Mouse (Mus musculus) small intestine, adult 2 months (tissue): Measurements from ENCODE around the gene Tax1bp1. TPM values are rescaled to one million over a fixed set of nuclear protein-coding genes. Genes with fewer than 3 reads are reported as not detected.
"Not testable (repeated sequence)": the region's sequence is repeated elsewhere in the genome, so short reads cannot be mapped to it uniquely, and the experiment has no call there.

Experiments
- H3K27ac ChIP-seq: fragments of 200-500 bp; 2 replicates; pipeline ENCODE4 v1.5.1; 2012; ENCODE audit warnings: low read depth, low read length, control low read depth, inconsistent platforms; ENCODE audit not compliant: insufficient read depth
- H3K27me3 ChIP-seq: fragments of 200-500 bp; 2 replicates; pipeline ENCODE4 v1.6.1; 2012; ENCODE audit warnings: mild to moderate bottlenecking, moderate library complexity, low read length, inconsistent platforms; ENCODE audit not compliant: control insufficient read depth, insufficient read depth
- H3K36me3 ChIP-seq: fragments of 200-500 bp; 2 replicates; pipeline ENCODE4 v1.6.1; 2012; ENCODE audit warnings: mild to moderate bottlenecking, low read length, control low read depth, inconsistent platforms; ENCODE audit not compliant: control insufficient read depth, insufficient read depth
- H3K4me1 ChIP-seq: fragments of 200-500 bp; 2 replicates; pipeline ENCODE4 v1.6.1; 2012; ENCODE audit warnings: low read length, inconsistent platforms, mixed read lengths; ENCODE audit not compliant: control insufficient read depth, insufficient read depth, insufficient read length
- H3K4me3 ChIP-seq: fragments of 200-500 bp; 2 replicates; pipeline ENCODE4 v1.5.1; 2012; ENCODE audit warnings: low read depth, mild to moderate bottlenecking, control low read depth, inconsistent platforms, low read length, moderate library complexity
- CTCF ChIP-seq: fragments of 200-500 bp; IDR thresholded peaks from 2 replicates; pipeline ENCODE4 v1.5.1; 2012; ENCODE audit warnings: low read depth, mild to moderate bottlenecking, control low read depth, inconsistent platforms, low read length, moderate library complexity, mixed read lengths; ENCODE audit not compliant: insufficient replicate concordance, insufficient read length; ENCODE audit errors: extremely low read depth
- POLR2A ChIP-seq: fragments of 200-500 bp; IDR thresholded peaks from 2 replicates; pipeline ENCODE4 v1.6.1; 2012; ENCODE audit warnings: low read depth, mild to moderate bottlenecking, control low read depth, inconsistent platforms, low read length, moderate library complexity
- WGBS: fragments of 180-500 bp; shearing (Covaris S2); methylation state at CpG from one replicate; pipeline ENCODE4 v1.1.7; 2018; 5-methylcytosine and 5-hydroxymethylcytosine counted together
- polyA plus RNA-seq: library from polyadenylated mRNA; depleted of rRNA; stranded (reverse); fragments of >200 nt; gene quantifications from 2 replicates; pipeline ENCODE4 v1.2.3, GENCODE M21; 2012; rRNA removed

Tax1bp1 gene
- 9.2 and 17.0 TPM in 2 replicates for polyA plus RNA-seq

GRCm38 (mm10) chr6:52713104-52713896 is at the start of gene Tax1bp1:
Gene Tax1bp1, plus strand, starts transcription at chr6:52713729.
- peak; percentile 92 for TF ChIP-seq POLR2A
- TF ChIP-seq CTCF: no peak
- H3K27me3 ChIP-seq: no peaks in the 10 kb centered on the region
- 3% methylated on average over 38 of the region's 38 CpGs for WGBS
- no peaks in the 10 kb centered on the region for H3K36me3 ChIP-seq
- H3K4me1 ChIP-seq: peaks cover 4% of the 10 kb centered on the region; the same call in 1 of the 2 replicates
- H3K4me3 ChIP-seq: peak within 1 kb of the TSS; percentile 85
- H3K27ac ChIP-seq: peak within 1 kb of the TSS; percentile 90

- TF ChIP-seq CTCF (no peak), POLR2A (no peak)
- 84% methylated on average over 3 of the region's 3 CpGs for WGBS
- H3K27me3 ChIP-seq: no peaks in the 10 kb centered on the region
- no peak overlapping the region for H3K4me3 ChIP-seq
- H3K4me1 ChIP-seq: no peaks in the 10 kb centered on the region; the same call in 1 of the 2 replicates
- no peaks in the 10 kb centered on the region for H3K36me3 ChIP-seq
- no peak overlapping the region for H3K27ac ChIP-seq
These were observed 45.9 kb upstream of the Tax1bp1 start for GRCm38 (mm10) chr6:52667641-52668040.

DNA sequence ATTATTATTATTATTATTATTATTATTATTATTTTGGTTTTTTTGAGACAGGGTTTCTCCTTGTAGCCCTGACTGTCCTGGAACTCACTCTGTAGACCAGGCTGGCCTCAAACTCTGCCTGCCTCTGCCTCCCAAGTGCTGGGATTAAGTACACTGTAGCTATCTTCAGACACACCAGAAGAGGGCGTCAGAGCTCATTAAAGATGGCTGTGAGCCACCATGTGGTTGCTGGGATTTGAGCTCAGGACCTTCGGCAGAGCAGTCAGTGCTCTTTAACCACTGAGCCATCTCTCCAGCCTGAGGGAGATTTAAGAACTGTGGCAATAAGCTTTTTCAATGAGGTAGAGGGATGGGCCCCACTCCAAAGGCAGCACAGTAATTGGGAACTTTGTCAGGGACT is 43.7 kb upstream of the Tax1bp1 start:
- H3K4me1 ChIP-seq, H3K27me3 ChIP-seq, H3K36me3 ChIP-seq, H3K4me3 ChIP-seq, H3K27ac ChIP-seq: not testable (repeated sequence)
- 49% methylated on average over 2 of the region's 2 CpGs for WGBS

DNA sequence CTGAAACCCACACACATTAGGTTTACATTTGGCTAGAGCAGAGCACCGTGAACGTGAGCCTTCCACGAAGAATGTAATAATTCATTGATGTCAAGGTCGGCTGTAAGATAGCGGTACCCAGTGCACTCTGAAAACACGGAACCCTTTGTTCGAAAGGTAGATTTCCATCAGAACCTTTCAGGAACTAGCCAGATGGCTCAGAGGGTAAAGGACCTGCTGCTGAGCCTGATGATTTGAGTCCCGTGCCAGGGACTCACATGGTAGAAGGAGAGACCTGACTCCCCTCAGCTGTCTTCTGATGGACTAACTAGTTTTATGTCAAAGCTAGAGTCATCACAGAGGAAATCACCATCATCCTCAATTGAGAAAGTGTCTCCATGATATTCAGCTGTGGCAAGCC is 41.7 kb upstream of the Tax1bp1 start:
- Histone ChIP-seq H3K27me3 (no peaks in the 10 kb centered on the region), H3K4me3 (no peak overlapping the region), H3K27ac (no peak overlapping the region), H3K36me3 (no peaks in the 10 kb centered on the region), H3K4me1 (peaks cover 15% of the 10 kb centered on the region)
- no peak for TF ChIP-seq POLR2A
- TF ChIP-seq CTCF: no peak
- 14% methylated on average over 8 of the region's 8 CpGs for WGBS

GRCm38 (mm10) chr6:52672539-52672938 is 41.0 kb upstream of the Tax1bp1 start:
- 40% methylated on average over 2 of the region's 2 CpGs for WGBS
- H3K27me3 ChIP-seq: no peaks in the 10 kb centered on the region
- H3K4me1 ChIP-seq: peaks cover 17% of the 10 kb centered on the region
- no peak overlapping the region for H3K4me3 ChIP-seq
- TF ChIP-seq POLR2A (no peak), CTCF (no peak)
- H3K36me3 ChIP-seq: no peaks in the 10 kb centered on the region
- H3K27ac ChIP-seq: no peak overlapping the region

GRCm38 (mm10) chr6:52673706-52674105 is 39.8 kb upstream of the Tax1bp1 start:
- Histone ChIP-seq H3K36me3 (no peaks in the 10 kb centered on the region), H3K27ac (no peak overlapping the region), H3K27me3 (no peaks in the 10 kb centered on the region), H3K4me3 (no peak overlapping the region), H3K4me1 (peaks cover 22% of the 10 kb centered on the region)
- WGBS: 23% methylated on average over 7 of the region's 7 CpGs
- TF ChIP-seq POLR2A (no peak), CTCF (no peak)

DNA sequence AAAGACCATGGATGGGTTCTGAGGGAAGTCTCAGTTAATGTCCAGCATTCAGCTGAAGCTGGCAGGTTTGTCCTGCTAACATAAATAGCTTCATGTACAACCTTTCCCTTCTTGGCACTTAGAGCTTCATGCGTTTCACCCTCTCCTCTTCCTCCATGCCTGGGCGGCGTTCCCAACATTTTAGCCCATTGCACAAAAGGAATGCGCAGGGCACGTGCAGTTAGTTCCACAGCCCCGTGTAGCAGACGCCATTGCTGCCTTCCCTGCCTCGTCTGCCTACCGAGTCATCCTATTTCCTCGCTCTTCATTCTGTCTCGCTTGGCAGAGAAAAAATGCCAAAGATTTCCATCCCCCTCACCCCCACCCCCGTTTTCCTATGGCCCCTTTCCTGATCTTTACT is 39.0 kb upstream of the Tax1bp1 start:
- H3K4me3 ChIP-seq: no peak overlapping the region
- peaks cover 27% of the 10 kb centered on the region for H3K4me1 ChIP-seq
- 67% methylated on average over 12 of the region's 12 CpGs for WGBS
- TF ChIP-seq CTCF: no peak
- no peak for TF ChIP-seq POLR2A
- no peaks in the 10 kb centered on the region for H3K27me3 ChIP-seq
- H3K36me3 ChIP-seq: no peaks in the 10 kb centered on the region
- H3K27ac ChIP-seq: peak overlapping the region; percentile 23
